Mouse (Mus musculus): ENCODE measurements around the gene Gnat3. TPM values are rescaled to one million over a fixed set of nuclear protein-coding genes. Genes with fewer than 3 reads are reported as not detected.

Gene Gnat3
- polyA plus RNA-seq, 1 experiment from 2014 or later: not detected

DNA sequence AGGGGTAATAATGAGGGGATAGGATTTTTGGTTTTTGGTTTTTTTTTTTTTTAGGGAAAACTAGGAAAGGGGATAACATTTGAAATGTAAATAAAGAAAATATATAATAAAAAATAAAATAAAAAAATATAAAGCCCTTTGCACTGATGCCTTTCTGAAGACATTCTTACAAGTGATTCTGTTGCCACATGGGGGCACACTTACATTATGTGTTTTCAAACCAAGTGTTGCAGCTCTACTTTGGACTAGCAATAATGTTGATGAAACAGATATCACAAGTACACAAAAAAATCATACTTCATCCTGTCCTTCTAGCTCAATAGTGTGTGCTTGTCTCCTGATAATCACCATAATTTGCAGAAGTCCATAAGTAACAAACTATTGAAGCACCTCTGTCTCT is 61.0 kb downstream of the Gnat3 start:
- Histone ChIP-seq H3K9ac (ENCODE audit: low read depth, low read length) (no peak overlapping the region), H3K4me1 (ENCODE audit: control insufficient read depth, insufficient read depth, low read depth, low read length) (no peaks in the 10 kb centered on the region), H3K27me3 (replicated peaks; ENCODE audit: control insufficient read depth, insufficient read depth, low read length) (no peaks in the 10 kb centered on the region), H3K4me3 (ENCODE audit: low read length) (no peak overlapping the region), H3K27ac (ENCODE audit: low read depth, low read length) (no peak overlapping the region), H3K9me3 (ENCODE audit: control insufficient read depth, low read length) (no peaks in the 10 kb centered on the region), H3K36me3 (ENCODE audit: control insufficient read depth, insufficient read depth, low read length) (no peaks in the 10 kb centered on the region), H3K4me2 (ENCODE audit: low read length) (no peak overlapping the region)
- no peak for ATAC-seq

DNA sequence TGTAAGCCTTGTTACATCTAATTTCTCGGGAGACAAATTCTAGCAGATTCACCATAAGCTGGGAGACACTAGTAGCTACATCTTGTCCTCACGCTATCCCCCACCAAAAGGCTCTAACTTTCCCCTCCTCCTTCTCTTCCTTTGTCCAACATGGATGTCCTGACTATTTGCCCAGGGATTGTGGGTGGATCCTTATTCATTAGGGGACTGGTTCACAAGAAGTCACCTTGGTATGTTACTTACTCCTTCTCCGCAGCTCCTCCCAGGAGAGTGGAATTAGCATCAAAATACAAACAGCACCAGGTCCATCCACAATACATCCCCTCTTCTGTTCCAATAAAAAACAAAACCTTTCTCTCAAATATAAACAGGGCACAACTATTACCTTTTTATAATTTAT is 65.2 kb downstream of the Gnat3 start:
- Histone ChIP-seq H3K9me3 (ENCODE audit: control insufficient read depth, low read length) (no peaks in the 10 kb centered on the region), H3K27ac (ENCODE audit: low read depth, low read length) (no peak overlapping the region), H3K4me2 (ENCODE audit: low read length) (no peak overlapping the region), H3K4me1 (ENCODE audit: control insufficient read depth, insufficient read depth, low read depth, low read length) (no peaks in the 10 kb centered on the region), H3K4me3 (ENCODE audit: low read length) (no peak overlapping the region), H3K36me3 (ENCODE audit: control insufficient read depth, insufficient read depth, low read length) (no peaks in the 10 kb centered on the region), H3K9ac (ENCODE audit: low read depth, low read length) (no peak overlapping the region), H3K27me3 (replicated peaks; ENCODE audit: control insufficient read depth, insufficient read depth, low read length) (no peaks in the 10 kb centered on the region)
- WGBS: 87% methylated on average over 3 of the region's 3 CpGs
- ATAC-seq: no peak

DNA sequence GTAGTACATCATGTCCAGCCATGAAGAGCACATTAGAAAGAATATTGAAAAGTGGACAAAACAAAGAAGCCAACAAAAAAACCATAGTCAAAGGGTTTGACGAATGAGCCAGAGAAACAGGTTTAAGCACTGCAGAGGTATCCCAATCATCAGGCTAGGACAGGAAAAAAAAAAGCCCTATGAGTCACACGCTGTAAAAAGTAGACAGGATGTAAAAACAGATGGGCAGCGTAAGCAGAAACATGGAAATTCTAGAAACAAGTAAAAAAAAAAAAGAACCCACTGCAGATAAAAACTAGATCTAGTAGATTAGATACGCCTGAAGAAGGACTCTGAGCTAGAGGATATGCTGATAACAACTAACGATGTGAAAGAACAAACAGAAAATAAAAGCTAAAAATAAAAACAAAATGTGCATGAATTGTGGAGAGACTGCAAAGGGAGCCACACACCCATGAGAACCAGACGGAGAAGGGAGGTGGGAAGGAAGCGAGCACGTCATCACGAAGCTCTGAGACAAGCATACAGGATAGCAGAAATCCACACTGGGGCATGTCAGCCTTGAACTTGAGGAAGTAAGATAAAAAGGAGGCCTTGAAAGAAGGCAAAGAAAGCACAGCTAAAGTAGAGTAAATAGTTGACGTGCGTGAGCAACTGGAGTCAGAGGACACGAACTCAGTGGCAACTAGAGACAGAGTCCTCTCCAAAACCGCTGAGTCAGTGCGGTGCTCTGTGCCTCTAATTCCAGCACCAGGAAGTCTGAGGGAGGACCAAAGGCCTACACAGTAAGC is 73.7 kb downstream of the Gnat3 start:
- Histone ChIP-seq H3K9ac (ENCODE audit: low read depth, low read length) (no peak overlapping the region), H3K27ac (ENCODE audit: low read depth, low read length) (no peak overlapping the region), H3K36me3 (ENCODE audit: control insufficient read depth, insufficient read depth, low read length) (no peaks in the 10 kb centered on the region), H3K4me2 (ENCODE audit: low read length) (no peak overlapping the region), H3K27me3 (replicated peaks; ENCODE audit: control insufficient read depth, insufficient read depth, low read length) (no peaks in the 10 kb centered on the region), H3K4me3 (ENCODE audit: low read length) (no peak overlapping the region), H3K4me1 (ENCODE audit: control insufficient read depth, insufficient read depth, low read depth, low read length) (no peaks in the 10 kb centered on the region), H3K9me3 (ENCODE audit: control insufficient read depth, low read length) (0 out of 2 replicates have a peak, but pooled peaks cover 4% of the 10 kb centered on the region)
- ATAC-seq: no peak
- 86% methylated on average over 14 of the region's 14 CpGs for WGBS

DNA sequence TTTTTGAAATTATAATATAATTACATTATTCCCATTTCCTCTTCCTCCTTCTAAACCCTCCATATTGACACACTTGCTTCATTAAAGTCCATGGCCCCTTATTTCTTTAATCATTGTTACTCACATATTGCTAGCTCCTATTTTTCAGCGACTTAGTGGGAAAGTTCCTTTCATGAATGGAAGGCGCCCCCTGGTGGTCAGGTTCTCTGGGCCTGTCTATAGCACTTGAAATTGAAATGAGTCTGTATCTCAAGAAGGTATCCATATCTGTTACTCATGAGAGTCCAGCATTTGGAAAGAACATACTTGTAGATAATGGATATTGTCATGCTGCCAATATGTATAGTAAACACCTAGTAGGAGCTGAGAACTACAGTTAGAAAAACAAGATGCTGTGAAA is 80.7 kb downstream of the Gnat3 start:
- no peak overlapping the region for H3K4me3 ChIP-seq (ENCODE audit: low read length)
- H3K27me3 ChIP-seq (replicated peaks; ENCODE audit: control insufficient read depth, insufficient read depth, low read length): no peaks in the 10 kb centered on the region
- no peaks in the 10 kb centered on the region for H3K36me3 ChIP-seq (ENCODE audit: control insufficient read depth, insufficient read depth, low read length)
- WGBS: 5% methylated on average over 2 of the region's 2 CpGs
- H3K4me1 ChIP-seq (ENCODE audit: control insufficient read depth, insufficient read depth, low read depth, low read length): no peaks in the 10 kb centered on the region
- H3K27ac ChIP-seq (ENCODE audit: low read depth, low read length): no peak overlapping the region
- ATAC-seq: 0 out of 2 replicates have a peak, but pooled peaks have one; percentile 27
- H3K9ac ChIP-seq (ENCODE audit: low read depth, low read length): no peak overlapping the region
- no peaks in the 10 kb centered on the region for H3K9me3 ChIP-seq (ENCODE audit: control insufficient read depth, low read length)
- H3K4me2 ChIP-seq (ENCODE audit: low read length): no peak overlapping the region

DNA sequence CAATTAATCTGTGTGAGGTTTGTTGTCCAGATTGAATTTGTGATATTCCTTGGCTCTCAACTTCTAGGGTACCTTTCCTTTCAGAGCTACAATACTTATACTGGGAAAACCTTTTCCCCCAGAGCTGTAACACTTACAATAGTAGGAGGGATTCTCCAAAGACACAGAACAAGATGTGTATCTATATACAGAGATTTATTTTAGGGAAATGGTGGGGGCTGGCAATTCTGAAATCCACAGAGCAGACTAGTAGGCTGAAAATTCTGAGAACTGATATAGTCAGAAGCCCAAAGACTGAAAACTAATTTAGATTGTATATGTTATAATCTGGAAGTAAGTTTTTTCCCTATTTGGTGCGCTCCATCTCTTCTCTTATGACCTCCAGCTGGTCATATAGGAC is 86.5 kb downstream of the Gnat3 start:
- Histone ChIP-seq H3K27me3 (replicated peaks; ENCODE audit: control insufficient read depth, insufficient read depth, low read length) (no peaks in the 10 kb centered on the region), H3K9me3 (ENCODE audit: control insufficient read depth, low read length) (no peaks in the 10 kb centered on the region), H3K4me2 (ENCODE audit: low read length) (no peak overlapping the region), H3K27ac (ENCODE audit: low read depth, low read length) (no peak overlapping the region), H3K4me3 (ENCODE audit: low read length) (no peak overlapping the region), H3K36me3 (ENCODE audit: control insufficient read depth, insufficient read depth, low read length) (no peaks in the 10 kb centered on the region), H3K4me1 (ENCODE audit: control insufficient read depth, insufficient read depth, low read depth, low read length) (no peaks in the 10 kb centered on the region), H3K9ac (ENCODE audit: low read depth, low read length) (no peak overlapping the region)
- WGBS: 100% methylated on average over 1 of the region's 1 CpGs
- ATAC-seq: no peak

DNA sequence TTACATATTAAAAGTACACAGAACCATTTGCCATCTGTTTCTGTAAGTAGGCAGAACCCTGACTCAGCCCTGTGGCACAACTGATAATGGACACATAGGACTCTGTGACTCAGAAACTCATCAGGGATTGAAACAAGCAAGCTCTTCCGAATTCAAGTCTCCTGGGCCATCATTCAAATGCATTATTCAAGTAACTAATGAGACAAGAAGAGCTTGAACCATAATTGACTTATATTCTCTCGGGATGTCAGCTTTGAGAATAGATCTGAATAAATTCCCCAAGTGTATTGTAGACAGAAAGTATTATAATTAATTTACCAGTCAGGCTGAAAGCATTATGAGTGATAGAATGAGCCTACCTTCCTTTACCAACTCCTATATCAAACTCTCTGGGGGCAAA is 93.0 kb downstream of the Gnat3 start:
- ATAC-seq: no peak
- no peaks in the 10 kb centered on the region for H3K9me3 ChIP-seq (ENCODE audit: control insufficient read depth, low read length)
- H3K4me2 ChIP-seq (ENCODE audit: low read length): no peak overlapping the region
- no peak overlapping the region for H3K4me3 ChIP-seq (ENCODE audit: low read length)
- no peaks in the 10 kb centered on the region for H3K36me3 ChIP-seq (ENCODE audit: control insufficient read depth, insufficient read depth, low read length)
- H3K27me3 ChIP-seq (replicated peaks; ENCODE audit: control insufficient read depth, insufficient read depth, low read length): no peaks in the 10 kb centered on the region
- 47% methylated on average over 2 of the region's 2 CpGs for WGBS
- H3K9ac ChIP-seq (ENCODE audit: low read depth, low read length): no peak overlapping the region
- H3K27ac ChIP-seq (ENCODE audit: low read depth, low read length): no peak overlapping the region
- H3K4me1 ChIP-seq (ENCODE audit: control insufficient read depth, insufficient read depth, low read depth, low read length): no peaks in the 10 kb centered on the region

Other genes starting within 250 kb of the Gnat3 start
- 3.3 and 7.0 TPM in 2 replicates for gene Cd36, start 73.7 kb upstream of the Gnat3 start, polyA plus RNA-seq (2015; fragmentation: Nextera tagmentation; extraction: Ambion mirVana)